Mouse (Mus musculus): ENCODE data around the gene Tiam2.

The Tiam2 gene

DNA sequence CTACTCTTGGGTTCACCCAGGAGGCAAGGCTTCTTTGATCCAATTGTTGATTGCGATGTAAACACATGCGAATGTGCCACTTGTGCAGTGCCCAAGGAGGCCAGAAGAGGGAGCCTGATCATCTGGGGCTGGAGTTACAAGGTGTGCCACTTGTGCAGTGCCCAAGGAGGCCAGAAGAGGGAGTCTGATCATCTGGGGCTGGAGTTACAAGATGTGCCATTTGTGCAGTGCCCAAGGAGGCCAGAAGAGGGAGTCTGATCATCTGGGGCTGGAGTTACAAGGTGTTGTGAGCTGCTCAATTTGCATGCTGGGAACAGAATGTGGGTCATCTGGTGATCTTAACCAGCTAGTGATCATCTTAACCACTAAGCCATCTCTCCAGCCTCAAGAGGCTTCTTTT is 124.7 kb downstream of the Tiam2 start:
- peak; percentile 47 for DNase-seq (ENCODE audit: low read depth, low spot score)

DNA sequence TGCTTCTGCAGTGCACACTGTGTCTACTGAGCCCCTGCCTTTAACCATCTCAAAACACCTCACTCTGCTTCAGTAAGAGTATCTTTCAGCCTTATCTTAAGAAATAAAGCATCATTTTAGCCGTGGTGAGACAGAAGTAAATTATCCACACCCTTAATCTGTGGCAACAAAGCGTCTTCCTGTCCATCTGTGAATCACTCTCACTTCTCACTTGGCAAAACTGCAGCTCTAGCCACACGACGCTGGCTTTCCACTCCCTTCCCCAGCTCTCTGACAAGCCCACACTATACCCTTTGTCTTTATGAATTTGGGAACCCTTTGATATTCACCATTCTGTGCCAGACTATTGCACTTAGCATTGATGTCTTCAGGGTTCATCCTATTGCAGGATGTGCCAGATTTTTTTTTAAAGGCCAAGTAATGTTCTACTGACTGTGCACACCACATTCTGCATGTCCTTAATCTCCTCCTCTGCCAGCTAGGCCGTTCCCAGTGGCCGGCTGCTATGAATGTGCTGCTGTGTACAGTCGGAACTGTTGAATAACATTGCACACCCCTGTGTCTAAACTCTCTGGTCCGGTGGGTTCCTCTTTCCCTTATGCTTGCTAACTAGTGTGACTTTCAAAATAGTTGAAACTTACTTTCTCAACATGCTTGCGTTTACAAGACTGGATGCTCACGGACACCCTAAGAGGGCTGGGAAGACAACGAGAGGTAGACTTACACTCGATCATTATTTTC is 126.4 kb downstream of the Tiam2 start:
- no peak for DNase-seq (ENCODE audit: low read depth, low spot score)

DNA sequence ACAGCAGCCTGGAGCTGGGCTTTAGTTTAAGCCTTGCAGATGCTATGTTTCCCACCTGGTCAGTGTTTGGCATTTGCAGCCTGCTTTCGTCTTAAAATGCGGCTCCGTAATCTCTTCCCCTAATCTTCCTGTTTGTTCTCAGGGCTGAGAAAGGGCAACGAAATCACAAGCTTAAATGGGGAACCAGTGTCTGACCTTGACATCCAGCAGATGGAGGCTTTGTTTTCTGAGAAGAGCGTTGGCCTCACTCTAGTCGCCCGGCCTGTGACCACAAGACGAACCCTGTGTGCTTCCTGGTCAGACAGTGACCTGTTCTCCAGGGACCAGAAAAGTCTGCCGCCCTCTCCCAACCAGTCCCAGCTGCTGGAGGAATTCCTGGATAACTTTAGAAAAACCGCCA is 127.6 kb downstream of the Tiam2 start:
- DNase-seq (ENCODE audit: low read depth, low spot score): no peak

DNA sequence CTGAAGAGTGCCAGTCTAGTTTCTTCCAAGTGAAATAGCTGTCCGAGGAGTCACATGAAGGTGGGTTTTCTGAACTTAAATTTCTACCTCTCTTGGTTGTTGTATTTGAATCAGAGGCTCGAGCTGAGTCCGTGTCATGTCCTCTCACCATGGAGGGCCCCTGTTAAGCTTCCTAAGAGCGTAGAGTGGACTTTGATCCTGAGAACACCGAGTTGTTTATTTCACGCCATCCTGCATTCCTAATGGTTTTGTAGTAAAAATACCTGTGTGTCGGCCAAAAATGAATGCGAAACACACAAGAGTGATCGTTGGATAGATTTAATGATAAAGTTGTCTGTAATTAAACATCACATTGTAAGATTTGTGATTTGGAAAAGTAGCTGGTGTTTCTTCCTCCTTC is 128.5 kb downstream of the Tiam2 start:
- DNase-seq (ENCODE audit: low read depth, low spot score): no peak

DNA sequence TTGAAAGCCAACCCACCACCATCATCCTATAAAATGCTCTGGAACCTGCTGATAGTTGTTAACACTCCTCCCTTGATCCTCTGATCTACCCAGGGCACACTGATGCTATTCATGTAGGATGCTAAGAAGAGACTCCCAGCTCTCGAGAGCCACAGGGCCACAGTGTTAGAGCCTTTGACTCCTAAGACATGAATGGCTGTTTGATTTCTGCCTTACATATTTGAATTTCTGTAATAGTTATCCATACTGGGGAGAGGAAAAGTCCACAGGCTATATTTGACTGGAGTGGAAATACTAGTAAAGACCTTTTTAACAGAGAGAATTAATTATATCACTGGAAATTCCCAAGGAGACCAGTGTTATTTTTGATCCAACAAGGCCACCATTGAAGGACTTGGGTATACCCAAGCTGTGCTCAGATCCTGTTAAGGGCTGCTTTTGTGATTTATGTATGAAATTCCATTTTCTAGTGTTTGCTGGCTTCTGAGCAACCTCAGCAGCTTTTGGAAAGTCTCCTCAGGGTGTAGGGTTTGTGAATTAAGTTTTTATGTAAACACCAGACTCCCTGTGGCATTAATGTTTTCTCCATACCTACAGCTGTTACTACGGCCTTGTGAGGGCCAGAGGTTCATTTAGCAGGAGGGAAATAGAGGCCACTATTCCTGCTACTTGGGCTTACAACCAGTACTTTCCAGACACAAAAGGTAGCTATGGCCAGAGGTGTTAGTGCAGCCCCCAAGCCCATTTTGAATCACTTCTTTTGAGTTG is 131.7 kb downstream of the Tiam2 start:
- no peak for DNase-seq (ENCODE audit: low read depth, low spot score)

DNA sequence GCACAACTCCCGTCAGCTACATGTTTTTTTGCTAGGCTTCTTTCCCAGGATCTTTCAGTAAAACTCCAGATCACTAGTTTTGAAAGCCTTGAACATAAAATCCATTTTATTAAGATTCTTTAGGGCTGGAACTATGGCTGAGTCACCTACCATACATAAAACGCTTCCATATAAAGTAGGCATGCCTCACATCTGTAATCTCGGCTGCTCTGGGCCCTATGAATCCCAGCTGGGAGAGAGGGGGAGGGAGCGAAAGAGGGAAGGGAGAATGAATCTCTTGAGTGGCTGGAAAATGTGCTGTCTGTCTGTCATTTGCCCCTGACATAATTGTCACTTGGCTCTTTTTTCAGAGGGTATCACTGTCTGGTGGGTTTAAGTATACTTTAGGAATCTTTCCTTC is 139.5 kb downstream of the Tiam2 start:
- no peak for DNase-seq (ENCODE audit: low read depth, low spot score)

DNA sequence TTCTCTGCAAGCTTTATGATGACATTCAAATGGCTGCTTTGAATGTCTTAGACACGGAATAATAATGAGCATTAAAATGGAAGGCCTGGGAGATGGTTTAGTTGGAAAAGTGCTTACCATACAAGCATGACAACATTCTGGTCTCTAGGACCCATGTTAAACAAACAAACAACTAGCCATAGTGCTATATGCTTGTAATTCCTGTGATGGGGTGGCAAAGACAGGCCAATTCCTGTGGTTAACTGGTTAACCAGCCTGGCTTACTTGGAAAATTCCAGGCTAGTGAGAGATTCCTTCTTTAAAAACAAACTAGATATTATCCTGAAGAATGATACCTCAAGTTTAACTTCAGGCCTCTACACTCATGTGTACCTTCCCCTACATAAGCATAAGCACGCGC is 140.3 kb downstream of the Tiam2 start:
- no peak for DNase-seq (ENCODE audit: low read depth, low spot score)

DNA sequence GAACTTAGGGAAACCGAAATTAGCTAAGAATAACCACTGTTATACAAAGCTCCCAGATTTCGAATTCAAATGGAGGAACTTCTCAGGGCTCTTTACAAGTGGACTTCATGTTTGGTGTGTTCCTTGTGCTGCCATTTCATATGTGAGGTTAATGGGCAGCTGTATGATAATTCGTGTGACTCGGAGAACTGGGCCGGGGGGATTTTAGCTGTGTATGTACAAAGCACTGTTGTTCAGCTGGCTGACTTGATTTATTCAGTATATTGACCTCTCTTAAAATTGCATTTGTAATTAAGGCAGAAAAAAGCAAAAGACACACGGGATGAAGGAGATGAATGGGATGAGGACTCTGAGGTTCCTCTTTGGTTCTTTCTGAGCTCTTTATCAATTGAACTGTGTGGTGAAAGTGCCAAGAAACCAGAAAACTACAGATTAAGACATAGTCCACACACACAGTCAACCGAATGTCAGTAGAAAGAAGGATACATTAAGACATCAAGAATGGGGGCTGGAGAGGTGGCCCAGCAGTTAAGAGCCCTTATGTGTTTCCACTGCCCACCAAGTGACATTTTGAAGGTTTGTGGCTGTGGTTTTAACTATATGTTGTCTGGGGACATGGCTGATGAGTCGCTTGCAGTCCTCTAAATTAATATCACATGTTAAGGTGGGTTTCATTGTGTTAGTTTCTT is 141.4 kb downstream of the Tiam2 start:
- DNase-seq (ENCODE audit: low read depth, low spot score): no peak

DNA sequence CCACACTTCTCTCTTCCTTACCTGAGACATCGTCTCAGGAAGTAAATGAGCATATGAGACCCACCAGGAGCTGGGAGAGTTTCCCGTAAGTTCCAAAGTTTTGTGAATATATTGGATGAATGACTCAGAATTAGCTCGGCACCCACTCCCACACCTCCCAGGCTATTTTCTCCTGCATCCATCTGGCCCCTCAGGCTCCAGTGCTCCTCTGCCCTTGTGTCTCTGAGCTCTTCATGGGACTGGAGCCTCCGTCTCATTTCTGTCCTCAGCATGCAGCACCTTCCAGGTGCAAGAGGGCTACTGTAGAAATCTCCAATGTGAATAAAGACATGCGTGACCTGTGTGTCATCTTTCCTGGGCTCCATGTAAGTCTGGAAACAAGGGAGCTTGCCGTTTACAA is 145.6 kb downstream of the Tiam2 start:
- no peak for DNase-seq (ENCODE audit: low read depth, low spot score)

DNA sequence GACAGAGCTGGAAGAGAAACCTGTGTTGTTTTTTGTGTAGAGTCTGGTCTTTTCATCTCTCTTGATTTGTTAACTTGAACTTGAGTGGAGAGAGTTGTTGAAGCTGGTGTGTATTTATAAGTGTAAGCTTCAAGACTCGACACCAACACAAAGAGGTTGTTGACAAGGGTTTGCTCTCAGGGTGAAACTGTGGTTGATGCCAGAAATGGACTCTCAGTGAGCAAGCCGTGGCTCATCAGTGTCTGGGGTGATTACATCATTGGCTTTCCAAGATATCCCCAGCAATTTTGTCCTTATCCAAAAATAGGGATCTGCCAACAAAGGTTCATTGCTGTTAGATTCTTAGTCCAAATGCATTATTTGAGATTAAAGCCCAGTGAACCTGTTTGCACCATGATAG is 150.2 kb downstream of the Tiam2 start:
- no peak for DNase-seq (ENCODE audit: low read depth, low spot score)

DNA sequence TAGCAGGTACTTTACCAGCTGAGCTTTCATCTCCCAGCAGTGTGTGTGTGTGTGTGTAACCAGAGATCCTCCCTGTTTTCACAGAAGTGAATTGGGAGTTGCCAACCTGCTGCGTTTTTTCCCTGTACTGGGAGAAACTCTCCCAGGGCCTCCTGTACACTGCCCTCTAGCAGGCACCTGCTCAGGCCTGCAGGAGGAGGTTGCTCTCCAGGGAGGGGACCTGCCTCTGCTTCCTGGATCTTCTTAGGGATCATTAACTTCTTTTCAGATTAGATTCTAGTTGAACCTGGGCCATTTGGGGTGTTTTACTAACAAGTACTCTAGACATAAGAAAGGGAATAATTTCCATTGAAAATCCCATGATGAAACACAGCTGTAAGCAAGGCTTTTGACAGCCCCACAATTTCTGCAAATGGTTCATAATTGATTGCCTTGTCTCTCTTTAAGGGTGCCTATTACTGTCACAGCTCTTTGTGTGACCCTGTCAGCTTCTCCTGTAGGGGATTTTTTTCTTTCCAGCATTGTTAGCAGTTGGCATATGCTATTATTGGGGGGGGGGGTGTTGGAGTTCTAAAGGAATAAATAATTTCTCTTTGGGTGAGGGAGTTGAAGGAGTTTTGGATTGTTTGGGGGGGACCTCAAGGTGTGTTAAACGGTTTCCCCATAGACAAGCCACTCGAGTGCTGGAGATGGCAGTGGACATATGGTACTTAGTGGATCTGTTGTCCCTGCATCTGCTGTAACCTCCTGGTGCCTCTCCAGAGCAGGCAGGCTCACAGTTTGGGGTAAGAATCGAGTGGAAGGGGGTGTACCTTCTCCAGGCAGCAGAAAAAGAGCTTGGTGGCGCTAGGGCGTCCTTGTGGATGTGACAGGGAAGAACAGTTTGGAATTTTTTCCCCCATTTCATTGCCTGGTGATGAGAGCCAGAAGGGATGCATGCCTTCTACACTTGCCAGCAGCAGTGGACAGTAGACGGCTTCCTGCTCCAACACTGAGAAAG is 155.5 kb downstream of the Tiam2 start:
- DNase-seq (ENCODE audit: low read depth, low spot score): no peak

DNA sequence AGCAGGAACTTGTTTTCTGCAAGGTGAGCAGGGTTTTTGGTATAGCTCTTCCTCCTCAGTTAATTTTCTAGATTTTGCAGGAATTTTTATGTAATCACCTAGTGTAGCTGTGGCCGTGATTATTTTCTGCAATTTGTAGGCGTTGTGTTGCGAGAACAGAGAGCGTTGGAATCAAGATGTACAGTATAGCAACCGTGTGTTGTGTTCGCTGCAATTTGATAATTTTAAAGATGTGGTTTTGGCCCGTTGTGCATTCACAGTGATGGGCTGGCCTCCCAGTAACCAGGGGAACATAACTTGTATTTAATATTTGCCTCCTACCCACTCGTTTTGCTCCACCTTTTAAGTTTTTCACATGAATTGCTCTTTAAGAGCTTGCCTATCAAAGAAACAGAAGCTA is 156.7 kb downstream of the Tiam2 start:
- DNase-seq (ENCODE audit: low read depth, low spot score): no peak

DNA sequence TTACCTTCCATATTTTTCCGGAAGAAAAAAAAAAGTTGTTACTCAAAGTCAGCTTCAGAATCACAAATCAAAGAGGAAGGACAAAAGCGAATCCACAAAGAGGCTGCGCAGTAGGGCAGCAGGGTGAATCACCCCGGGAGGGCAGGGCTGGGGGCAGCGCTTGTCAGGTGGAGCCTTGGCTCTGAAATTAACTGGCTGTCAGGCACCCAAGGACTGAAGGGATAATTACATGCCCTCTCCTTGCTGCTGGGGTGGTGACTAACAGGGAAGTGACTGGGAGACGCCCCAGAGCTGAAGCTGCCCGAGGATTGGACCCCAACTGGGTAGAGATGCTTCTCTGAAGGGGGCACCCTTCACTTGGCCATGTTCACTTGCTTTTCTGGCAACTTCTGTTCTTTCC is 159.5 kb downstream of the Tiam2 start:
- no peak for DNase-seq (ENCODE audit: low read depth, low spot score)

DNA sequence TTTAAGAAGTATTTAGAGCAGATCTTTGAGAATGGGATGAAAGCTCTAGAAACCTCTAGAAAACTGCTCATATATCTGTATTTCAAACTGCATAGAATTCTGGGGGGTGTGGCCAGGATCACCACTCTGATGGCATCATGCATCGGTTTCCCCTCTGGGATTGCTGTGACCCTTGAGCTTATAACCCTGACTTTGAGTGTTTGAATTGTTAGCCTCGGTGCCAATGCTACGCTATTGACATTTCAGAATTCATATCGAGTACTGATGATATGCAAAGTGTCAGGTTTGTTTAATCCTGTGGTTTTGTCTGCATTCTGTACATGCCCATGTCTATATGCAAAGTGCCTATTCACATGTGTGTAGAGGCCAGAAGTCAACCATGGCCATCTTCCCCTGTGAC is 160.8 kb downstream of the Tiam2 start:
- DNase-seq (ENCODE audit: low read depth, low spot score): no peak

DNA sequence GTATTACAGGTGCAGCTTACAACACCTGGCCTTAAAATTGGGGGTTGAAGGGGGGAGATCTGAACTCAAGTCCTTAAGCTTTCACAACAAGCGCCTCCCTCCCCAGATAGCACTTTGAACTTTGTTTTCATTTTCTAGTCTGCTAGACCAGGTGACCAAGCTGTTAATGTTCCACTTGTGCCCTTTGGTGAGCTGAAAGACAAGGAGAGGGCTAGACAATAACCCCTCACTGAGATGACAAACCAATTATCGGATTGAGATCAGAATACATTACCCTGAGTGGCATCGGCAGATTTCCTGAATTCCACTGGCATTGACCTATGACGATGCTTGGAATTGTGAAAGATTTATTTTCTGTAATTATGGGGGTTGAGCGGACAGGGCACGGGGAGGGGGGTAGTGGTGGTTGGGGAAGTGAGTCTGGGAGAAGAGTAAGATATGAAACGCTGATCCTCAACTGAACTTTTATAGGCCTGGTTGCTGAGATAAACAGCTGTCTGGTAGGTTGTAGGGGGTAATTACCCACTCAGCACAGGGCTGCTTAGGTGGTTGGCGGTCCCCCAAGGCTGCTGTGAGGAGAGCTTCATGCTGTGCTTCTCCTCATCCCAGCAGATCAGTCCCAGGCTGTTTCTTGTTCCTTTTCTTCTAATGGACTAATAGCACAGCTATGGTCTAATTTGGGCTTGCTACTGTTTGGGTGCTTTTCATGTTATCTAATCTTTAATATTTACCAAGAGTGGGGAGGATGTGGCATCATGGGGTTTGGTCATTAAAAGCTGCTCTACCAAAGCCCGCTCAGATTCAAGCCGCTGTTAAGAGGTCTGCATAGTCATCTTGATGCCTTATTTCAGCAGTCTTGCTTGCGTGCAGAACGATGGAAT is 161.6 kb downstream of the Tiam2 start:
- no peak for DNase-seq (ENCODE audit: low read depth, low spot score)

DNA sequence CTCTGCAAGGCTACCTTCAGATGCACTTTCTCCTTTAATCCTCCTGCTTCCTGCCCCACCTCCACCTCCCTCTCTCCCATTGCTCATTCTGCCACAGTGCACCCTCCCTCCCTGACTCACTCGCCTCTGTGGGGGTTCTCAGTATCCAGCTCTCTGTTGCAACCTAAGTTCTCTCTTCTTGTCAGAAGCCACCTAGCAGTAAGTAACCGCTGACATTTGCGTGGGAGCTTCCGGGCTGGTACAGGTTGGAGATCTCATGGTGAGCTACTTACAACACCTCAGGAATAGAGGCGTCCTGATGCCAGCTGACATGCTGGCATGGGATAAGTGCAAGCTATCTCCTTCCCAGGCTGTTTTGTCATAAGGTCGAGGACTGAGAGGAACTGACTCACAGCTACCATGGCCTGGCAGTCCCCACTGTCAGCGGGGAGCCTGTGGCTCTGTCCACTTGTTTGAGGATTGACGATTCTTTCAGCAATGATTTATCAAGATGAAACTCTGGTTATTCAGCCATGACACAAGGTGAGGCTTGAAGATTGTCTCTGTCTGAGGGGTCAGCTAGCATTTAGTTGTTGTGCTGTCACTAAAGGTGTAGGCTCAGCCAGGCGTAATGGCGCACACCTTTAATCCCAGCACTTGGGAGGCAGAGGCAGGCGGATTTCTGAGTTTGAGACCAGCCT is 164.0 kb downstream of the Tiam2 start:
- no peak for DNase-seq (ENCODE audit: low read depth, low spot score)

DNA sequence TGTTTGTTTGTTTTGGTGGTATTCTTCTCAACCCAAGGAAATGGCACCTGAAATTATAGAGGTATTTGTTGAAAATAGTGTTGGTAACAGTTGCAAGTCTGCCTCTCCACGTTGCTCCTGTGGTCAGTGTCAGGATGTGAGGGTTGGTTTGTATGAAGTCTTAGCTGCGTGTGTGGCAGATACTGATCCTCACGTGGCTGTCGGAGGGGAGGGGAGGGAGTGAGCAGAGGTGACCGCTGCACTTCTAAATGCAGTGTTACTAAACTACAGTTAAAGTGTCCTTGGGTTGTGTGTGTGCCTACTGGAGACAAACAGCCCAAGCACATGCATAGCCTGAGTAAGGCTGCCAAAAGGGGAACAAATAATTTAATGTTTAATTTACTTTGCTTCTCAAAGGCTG is 164.7 kb downstream of the Tiam2 start:
- DNase-seq (ENCODE audit: low read depth, low spot score): no peak

DNA sequence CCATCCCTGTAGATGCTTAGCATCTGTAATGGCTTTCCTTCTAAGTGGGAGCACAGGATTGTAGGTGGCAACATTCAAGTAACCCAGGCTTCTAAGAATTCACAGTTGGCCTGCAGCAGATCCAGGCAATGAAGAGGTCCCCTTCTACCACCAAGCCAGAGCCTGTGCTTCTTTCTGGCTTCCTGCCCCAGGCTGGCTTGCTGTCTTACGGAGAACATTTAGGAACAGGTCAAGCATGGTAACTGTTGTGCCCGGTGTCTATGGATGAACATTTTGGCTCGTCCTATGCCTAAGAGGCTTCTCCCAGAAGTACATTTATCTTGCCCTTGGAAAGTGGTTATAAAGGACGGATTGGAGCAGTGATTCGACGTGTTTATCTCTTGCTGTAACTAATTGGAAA is 165.3 kb downstream of the Tiam2 start:
- DNase-seq (ENCODE audit: low read depth, low spot score): no peak

DNA sequence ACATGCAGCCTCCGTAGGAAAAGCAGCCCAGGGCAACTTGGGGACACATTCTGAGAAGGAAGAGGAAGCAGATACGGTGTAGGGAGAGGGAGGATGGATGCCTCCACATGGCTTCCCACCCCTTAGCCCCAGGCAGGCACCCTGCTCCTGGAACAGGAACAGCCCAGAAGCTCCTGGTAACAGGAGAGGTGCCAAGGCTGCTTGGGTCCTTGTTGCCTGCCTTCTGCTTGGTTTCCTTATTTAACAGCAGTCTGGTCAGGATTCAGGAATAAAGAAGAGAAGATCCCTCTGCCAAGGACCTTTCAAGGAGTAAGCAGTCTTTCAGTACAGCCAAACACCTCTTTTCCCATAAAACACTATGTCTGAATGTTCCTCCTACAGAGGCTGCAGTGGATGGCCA is 169.2 kb downstream of the Tiam2 start:
- no peak for DNase-seq (ENCODE audit: low read depth, low spot score)

DNA sequence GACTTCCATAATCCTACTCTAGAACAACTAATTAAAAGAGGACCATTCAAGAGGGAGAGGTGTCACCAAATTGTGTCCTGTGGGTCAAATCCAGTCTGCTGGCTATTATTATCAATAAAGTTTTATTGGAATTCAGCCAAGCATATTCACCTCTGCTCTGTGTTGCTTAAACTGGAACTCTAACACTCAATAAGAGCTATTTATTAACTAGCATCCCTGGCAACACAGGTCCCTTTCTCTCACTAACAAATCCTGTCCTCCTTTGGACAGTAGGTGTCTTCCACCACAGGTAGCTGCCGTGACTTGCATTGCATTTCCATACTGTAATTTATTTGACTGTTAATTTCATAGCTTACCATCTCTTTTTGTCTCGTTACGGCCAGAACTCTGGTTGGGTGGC is 169.7 kb downstream of the Tiam2 start:
- DNase-seq (ENCODE audit: low read depth, low spot score): no peak
